Mouse (Mus musculus) limb, embryonic 11.5 days (tissue): ENCODE measurements at regions not wholly inside any gene's neighbourhood (a gene's known extent, or its start where the extent isn't known, plus 50 kb on each side); places are given as distances from the start of the nearest gene placed in this dataset.

ENCODE experiments used
- ATAC-seq: fragments of 200-750 bp; cut with Nextera tagmentation; 2 replicates; pipeline ENCODE4 v1.8.0; 2017; ENCODE audit warnings: low read depth; ENCODE audit not compliant: insufficient number of reproducible peaks, low FRiP score, low TSS enrichment
- DNase-seq: peaks from one replicate; pipeline ENCODE4 v3.0.0-alpha.2; 2015; ENCODE audit warnings: low spot score
- H3K27ac ChIP-seq: fragments of 300-500 bp; sonication (generic); replicated peaks from 2 replicates; pipeline ENCODE4 v1.5.1; 2014; ENCODE audit warnings: low read depth, mild to moderate bottlenecking, low read length
- H3K27me3 ChIP-seq: fragments of 300-500 bp; sonication (generic); 2 replicates; pipeline ENCODE4 v1.6.1; 2014; ENCODE audit warnings: mild to moderate bottlenecking, low read length, mixed read lengths; ENCODE audit not compliant: control insufficient read depth, insufficient read depth
- H3K36me3 ChIP-seq: fragments of 300-500 bp; sonication (generic); 2 replicates; pipeline ENCODE4 v1.6.1; 2014; ENCODE audit warnings: mild to moderate bottlenecking, low read length, moderate library complexity, mixed read lengths; ENCODE audit not compliant: control insufficient read depth, insufficient read depth
- H3K4me1 ChIP-seq: fragments of 300-500 bp; sonication (generic); 2 replicates; pipeline ENCODE4 v1.6.1; 2014; ENCODE audit warnings: low read length, mixed read lengths; ENCODE audit not compliant: control insufficient read depth, insufficient read depth
- H3K4me2 ChIP-seq: fragments of 300-500 bp; sonication (generic); 2 replicates; pipeline ENCODE4 v1.6.1; 2014; ENCODE audit warnings: low read depth, mild to moderate bottlenecking, moderate library complexity; ENCODE audit not compliant: severe bottlenecking
- H3K4me3 ChIP-seq: fragments of 300-500 bp; sonication (generic); 2 replicates; pipeline ENCODE4 v1.5.1; 2014; ENCODE audit warnings: low read depth, low read length
- H3K9ac ChIP-seq: fragments of 300-500 bp; sonication (generic); 2 replicates; pipeline ENCODE4 v1.6.1; 2014; ENCODE audit warnings: mild to moderate bottlenecking, low read length
- H3K9me3 ChIP-seq: fragments of 300-500 bp; sonication (generic); 2 replicates; pipeline ENCODE4 v1.6.1; 2016; ENCODE audit warnings: low read length; ENCODE audit not compliant: control insufficient read depth
- WGBS: fragments of 180-500 bp; shearing (Covaris S2); extraction: QIAGEN DNeasy Blood & Tissue Kit; methylation state at CpG from one replicate; pipeline ENCODE4 v1.1.7; 2014; 5-methylcytosine and 5-hydroxymethylcytosine counted together

- Histone ChIP-seq H3K4me1 (peaks cover 6% of the 10 kb centered on the region; the same call in 1 of the 2 replicates), H3K4me2 (no peak overlapping the region), H3K9me3 (no peaks in the 10 kb centered on the region), H3K9ac (no peak overlapping the region), H3K4me3 (no peak overlapping the region), H3K27ac (no peak overlapping the region), H3K27me3 (no peaks in the 10 kb centered on the region), H3K36me3 (no peaks in the 10 kb centered on the region)
- DNase-seq: no peak
- ATAC-seq: no peak
- 73% methylated on average over 1 of the region's 1 CpGs for WGBS
Measured at GRCm38 (mm10) chr3:149498765-149499164, 508.4 kb upstream of the Adgrl2 start.

- DNase-seq: no peak
Measured at GRCm38 (mm10) chr3:149496829-149497471, 506.6 kb upstream of the Adgrl2 start.

GRCm38 (mm10) chr3:149496122-149496521 lies 505.8 kb upstream of the Adgrl2 start:
- Histone ChIP-seq H3K4me2 (no peak overlapping the region), H3K9me3 (no peaks in the 10 kb centered on the region), H3K36me3 (no peaks in the 10 kb centered on the region), H3K27me3 (no peaks in the 10 kb centered on the region), H3K4me1 (peaks cover 6% of the 10 kb centered on the region; the same call in 1 of the 2 replicates), H3K9ac (no peak overlapping the region), H3K27ac (no peak overlapping the region), H3K4me3 (no peak overlapping the region)
- no peak for DNase-seq
- ATAC-seq: no peak
- WGBS: 69% methylated on average over 2 of the region's 2 CpGs

More at GRCm38 (mm10) chr3:149496829-149497471, 506.6 kb upstream of the Adgrl2 start:
- Histone ChIP-seq H3K9me3 (no peaks in the 10 kb centered on the region), H3K27me3 (no peaks in the 10 kb centered on the region), H3K4me2 (no peak overlapping the region), H3K4me3 (no peak overlapping the region), H3K36me3 (no peaks in the 10 kb centered on the region), H3K9ac (no peak overlapping the region), H3K4me1 (peaks cover 6% of the 10 kb centered on the region; the same call in 1 of the 2 replicates), H3K27ac (no peak overlapping the region)
- ATAC-seq: no peak
- WGBS: 34% methylated on average over 10 of the region's 10 CpGs

- DNase-seq: peak; percentile 55
- no peaks in the 10 kb centered on the region for H3K9me3 ChIP-seq
- H3K9ac ChIP-seq: no peak overlapping the region
- H3K27me3 ChIP-seq: no peaks in the 10 kb centered on the region
- WGBS: 27% methylated on average over 4 of the region's 4 CpGs
- peak; percentile 88 for ATAC-seq
- no peak overlapping the region for H3K27ac ChIP-seq
- no peak overlapping the region for H3K4me3 ChIP-seq
- no peaks in the 10 kb centered on the region for H3K36me3 ChIP-seq
- H3K4me2 ChIP-seq: no peak overlapping the region
- H3K4me1 ChIP-seq: peaks cover 5% of the 10 kb centered on the region; the same call in 1 of the 2 replicates
Measured at GRCm38 (mm10) chr3:149488147-149488546, 497.8 kb upstream of the Adgrl2 start.

GRCm38 (mm10) chr3:149485406-149485805 lies 495.1 kb upstream of the Adgrl2 start:
- peaks cover 5% of the 10 kb centered on the region; the same call in 1 of the 2 replicates for H3K4me1 ChIP-seq
- 74% methylated on average over 4 of the region's 4 CpGs for WGBS
- no peak for ATAC-seq

GRCm38 (mm10) chr3:149484319-149484718 lies 494.0 kb upstream of the Adgrl2 start:
- DNase-seq (no peak), ATAC-seq (no peak)
- 56% methylated on average over 2 of the region's 2 CpGs for WGBS
- peaks cover 5% of the 10 kb centered on the region; the same call in 1 of the 2 replicates for H3K4me1 ChIP-seq
- no peaks in the 10 kb centered on the region for H3K9me3 ChIP-seq
- H3K4me3 ChIP-seq: no peak overlapping the region
- H3K36me3 ChIP-seq: no peaks in the 10 kb centered on the region
- no peak overlapping the region for H3K27ac ChIP-seq
- no peaks in the 10 kb centered on the region for H3K27me3 ChIP-seq
- no peak overlapping the region for H3K4me2 ChIP-seq
- no peak overlapping the region for H3K9ac ChIP-seq

More at GRCm38 (mm10) chr3:149485406-149485805, 495.1 kb upstream of the Adgrl2 start:
- DNase-seq: no peak
- no peaks in the 10 kb centered on the region for H3K9me3 ChIP-seq
- H3K36me3 ChIP-seq: no peaks in the 10 kb centered on the region
- no peak overlapping the region for H3K9ac ChIP-seq
- H3K4me2 ChIP-seq: no peak overlapping the region
- no peak overlapping the region for H3K4me3 ChIP-seq
- H3K27ac ChIP-seq: no peak overlapping the region
- H3K27me3 ChIP-seq: no peaks in the 10 kb centered on the region

- WGBS: 32% methylated on average over 2 of the region's 2 CpGs
- no peaks in the 10 kb centered on the region for H3K9me3 ChIP-seq
- DNase-seq (no peak), ATAC-seq (no peak)
- no peak overlapping the region for H3K4me2 ChIP-seq
- H3K27me3 ChIP-seq: no peaks in the 10 kb centered on the region
- H3K4me1 ChIP-seq: no peaks in the 10 kb centered on the region
- no peak overlapping the region for H3K4me3 ChIP-seq
- H3K9ac ChIP-seq: no peak overlapping the region
- no peaks in the 10 kb centered on the region for H3K36me3 ChIP-seq
- H3K27ac ChIP-seq: no peak overlapping the region
Measured at GRCm38 (mm10) chr3:149476151-149476550, 485.8 kb upstream of the Adgrl2 start.

GRCm38 (mm10) chr3:149466973-149467372 lies 476.6 kb upstream of the Adgrl2 start:
- no peaks in the 10 kb centered on the region for H3K4me1 ChIP-seq
- H3K36me3 ChIP-seq: no peaks in the 10 kb centered on the region
- H3K27ac ChIP-seq: no peak overlapping the region
- H3K9ac ChIP-seq: no peak overlapping the region
- H3K4me3 ChIP-seq: no peak overlapping the region
- H3K27me3 ChIP-seq: no peaks in the 10 kb centered on the region
- 88% methylated on average over 5 of the region's 5 CpGs for WGBS
- ATAC-seq (no peak), DNase-seq (no peak)
- H3K4me2 ChIP-seq: no peak overlapping the region
- H3K9me3 ChIP-seq: no peaks in the 10 kb centered on the region

- 93% methylated on average over 5 of the region's 5 CpGs for WGBS
Measured at GRCm38 (mm10) chr3:149464603-149465002, 474.2 kb upstream of the Adgrl2 start.

More at GRCm38 (mm10) chr3:149464603-149465002, 474.2 kb upstream of the Adgrl2 start:
- no peak for ATAC-seq
- no peak overlapping the region for H3K4me2 ChIP-seq
- H3K4me1 ChIP-seq: no peaks in the 10 kb centered on the region
- H3K36me3 ChIP-seq: no peaks in the 10 kb centered on the region
- H3K9ac ChIP-seq: no peak overlapping the region
- no peak for DNase-seq
- H3K9me3 ChIP-seq: no peaks in the 10 kb centered on the region
- H3K27me3 ChIP-seq: no peaks in the 10 kb centered on the region
- H3K4me3 ChIP-seq: no peak overlapping the region
- H3K27ac ChIP-seq: no peak overlapping the region
